Mouse (Mus musculus) CD4-positive, CD25-positive, alpha-beta regulatory T cell, adult 9 weeks (primary cell): ENCODE measurements around the gene 9130409I23Rik. TPM values are rescaled to one million over a fixed set of nuclear protein-coding genes. Genes with fewer than 3 reads are reported as not detected.

ENCODE experiments used
- polyA plus RNA-seq: library from polyadenylated mRNA; unstranded; fragments of 100-300 nt; shearing (Covaris generic); gene quantifications from one replicate; pipeline ENCODE4 v1.2.1, GENCODE M21; 2017

The 9130409I23Rik gene
- polyA plus RNA-seq = not detected

DNA sequence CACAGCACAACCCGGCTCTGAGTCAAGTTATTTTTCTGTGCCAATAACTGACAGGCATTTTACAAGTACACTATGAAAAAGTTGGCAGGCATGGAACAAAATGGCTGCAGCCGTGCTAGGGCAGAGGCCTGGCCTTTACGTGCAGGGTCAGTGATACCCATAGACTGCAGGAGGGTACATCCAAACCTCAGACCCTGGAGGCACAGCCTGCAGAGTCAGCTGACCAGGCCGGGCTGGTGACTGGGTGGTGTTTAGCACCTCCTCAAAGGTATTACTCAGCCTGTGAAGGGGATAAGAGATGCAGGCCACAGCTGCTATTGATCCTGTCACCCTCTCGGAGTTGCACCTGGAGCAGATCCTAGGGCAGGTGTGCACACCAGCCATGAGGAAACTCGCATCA lies at the start of gene 9130409I23Rik:
9130409I23Rik (plus strand) TSS at position 301 of the 400 bp plus-strand sequence.

GRCm38 (mm10) chr1:181020756-181021487 lies 30.1 kb upstream of the 9130409I23Rik start, which contains the start of gene Ephx1:
Ephx1 (minus strand) TSS chr1:181020904.

Other genes with a start within 250 kb of the 9130409I23Rik start
- 1,375 TPM for gene H3f3a, start 237.3 kb upstream of the 9130409I23Rik start, polyA plus RNA-seq
- gene Sde2, start 200.1 kb upstream of the 9130409I23Rik start, polyA plus RNA-seq = 57.5 TPM
- not detected for gene Lefty2, start 158.1 kb upstream of the 9130409I23Rik start, polyA plus RNA-seq
- gene Pycr2, start 146.9 kb upstream of the 9130409I23Rik start, polyA plus RNA-seq = 85.4 TPM
- 0.51 TPM for gene Lefty1, start 116.2 kb upstream of the 9130409I23Rik start, polyA plus RNA-seq
- 48.4 TPM for gene Tmem63a, start 108.9 kb upstream of the 9130409I23Rik start, polyA plus RNA-seq
- gene Ephx1, start 30.3 kb upstream of the 9130409I23Rik start, polyA plus RNA-seq = 358 TPM
- 27.6 TPM for gene Nvl, start 93.0 kb downstream of the 9130409I23Rik start, polyA plus RNA-seq
- gene Cnih4, start 93.5 kb downstream of the 9130409I23Rik start, polyA plus RNA-seq = 76.1 TPM
- gene Wdr26, start 160.8 kb downstream of the 9130409I23Rik start, polyA plus RNA-seq = 21.2 TPM